Mouse (Mus musculus): Measurements from ENCODE around the gene Cdc42ep1. TPM values are rescaled to one million over a fixed set of nuclear protein-coding genes. Genes with fewer than 3 reads are reported as not detected.

Gene Cdc42ep1
- polyA plus RNA-seq, 1 experiment from 2014 or later: 8.4 TPM

DNA sequence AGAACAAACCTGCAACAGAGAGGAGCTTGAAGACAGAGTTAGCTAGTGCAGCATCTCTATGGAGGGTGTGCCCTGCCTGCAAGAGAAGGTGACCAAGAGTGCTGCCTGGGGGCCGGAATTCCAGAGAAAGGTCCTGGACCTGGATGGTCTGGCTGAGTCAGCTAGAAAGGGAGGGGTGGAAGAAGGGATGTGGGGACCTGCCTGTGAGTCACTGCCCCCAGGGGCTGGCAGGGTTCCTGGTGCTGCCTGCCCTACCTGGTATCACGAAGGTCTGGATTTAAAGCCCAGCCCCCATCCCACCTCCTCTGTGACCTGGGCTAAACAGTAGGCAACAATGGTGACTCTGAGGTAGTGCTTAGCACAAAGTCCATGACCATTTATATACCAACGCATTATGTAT is 35.3 kb upstream of the Cdc42ep1 start:
- Histone ChIP-seq H3K4me1 (peaks cover 24% of the 10 kb centered on the region), H3K9me3 (no peaks in the 10 kb centered on the region), H3K9ac (no peak overlapping the region), H3K36me3 (replicated peaks) (no peaks in the 10 kb centered on the region), H3K27me3 (peaks cover 35% of the 10 kb centered on the region), H3K4me2 (no peak overlapping the region), H3K27ac (no peak overlapping the region), H3K4me3 (replicated peaks) (no peak overlapping the region)
- no peak for ATAC-seq (ENCODE audit: low FRiP score)
- WGBS: 75% methylated on average over 3 of the region's 3 CpGs

DNA sequence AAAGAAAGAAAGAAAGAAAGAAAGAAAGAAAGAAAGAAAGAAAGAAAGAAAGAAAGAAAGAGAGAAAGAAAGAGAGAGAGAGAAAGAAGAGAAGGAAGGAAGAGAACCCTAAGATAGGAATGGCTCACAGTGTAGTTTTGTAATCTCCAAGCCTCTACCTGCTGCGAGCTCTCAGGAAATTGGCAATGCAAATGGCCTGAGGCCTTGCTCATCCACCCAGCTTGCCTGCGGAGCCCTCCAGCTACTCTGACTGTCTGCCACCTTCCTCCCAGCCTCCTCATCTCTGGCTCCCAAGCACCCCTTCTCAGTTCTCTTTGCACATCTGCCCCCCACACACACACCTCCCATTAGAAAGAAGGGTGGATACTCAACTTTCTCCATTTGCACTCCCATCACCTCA is 33.4 kb upstream of the Cdc42ep1 start:
- Histone ChIP-seq H3K4me2 (no peak overlapping the region), H3K9ac (no peak overlapping the region), H3K36me3 (replicated peaks) (no peaks in the 10 kb centered on the region), H3K27ac (no peak overlapping the region), H3K9me3 (no peaks in the 10 kb centered on the region), H3K27me3 (peaks cover 18% of the 10 kb centered on the region), H3K4me1 (peaks cover 5% of the 10 kb centered on the region; the same call in 1 of the 2 replicates), H3K4me3 (replicated peaks) (no peak overlapping the region)
- ATAC-seq (ENCODE audit: low FRiP score): no peak
- WGBS: 83% methylated on average over 2 of the region's 2 CpGs

DNA sequence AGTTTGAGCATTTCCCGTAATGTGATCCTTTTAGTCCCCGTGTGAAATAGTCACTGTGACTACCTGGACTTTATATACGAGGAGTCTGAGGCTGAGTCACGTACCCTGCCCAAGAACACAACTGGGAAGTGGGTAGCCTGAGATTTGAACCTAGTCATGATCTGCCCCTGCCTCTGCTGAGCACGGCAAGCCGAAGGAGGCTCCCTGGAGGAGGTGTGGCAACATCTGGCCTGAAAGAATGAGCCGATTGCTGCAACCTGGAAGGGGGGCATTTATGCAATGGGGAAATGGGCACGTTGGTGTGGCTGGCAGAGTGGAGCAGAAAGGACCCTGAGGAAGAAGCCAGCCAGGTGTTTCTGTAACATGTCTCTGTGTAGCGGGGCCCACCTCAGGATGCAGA is 32.7 kb upstream of the Cdc42ep1 start:
- Histone ChIP-seq H3K36me3 (replicated peaks) (no peaks in the 10 kb centered on the region), H3K27me3 (peaks cover 12% of the 10 kb centered on the region), H3K9ac (no peak overlapping the region), H3K27ac (no peak overlapping the region), H3K4me3 (replicated peaks) (no peak overlapping the region), H3K4me2 (no peak overlapping the region), H3K9me3 (no peaks in the 10 kb centered on the region), H3K4me1 (no peaks in the 10 kb centered on the region)
- no peak for ATAC-seq (ENCODE audit: low FRiP score)
- 78% methylated on average over 9 of the region's 9 CpGs for WGBS

DNA sequence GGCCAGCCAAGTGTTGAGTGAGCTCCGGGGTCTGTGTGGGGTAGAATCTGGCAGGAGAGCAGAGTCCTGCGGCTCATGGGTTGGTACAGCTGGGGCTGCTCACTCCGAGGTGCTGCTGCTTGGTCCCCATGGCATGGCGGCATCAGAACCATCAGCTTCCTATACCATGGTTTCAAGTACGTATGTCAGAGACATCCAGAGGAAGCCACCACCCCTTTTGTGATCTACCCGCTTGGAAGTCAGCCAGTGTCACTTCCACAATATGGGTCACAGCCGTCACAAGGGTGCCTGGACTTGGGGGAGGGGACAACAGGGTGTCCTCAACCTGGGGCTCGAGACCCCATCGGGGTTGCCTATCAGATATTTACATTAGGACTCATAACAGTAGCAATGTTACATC is 32.3 kb upstream of the Cdc42ep1 start:
- H3K9me3 ChIP-seq: no peaks in the 10 kb centered on the region
- WGBS: 88% methylated on average over 9 of the region's 9 CpGs
- no peak overlapping the region for H3K27ac ChIP-seq
- H3K36me3 ChIP-seq (replicated peaks): no peaks in the 10 kb centered on the region
- peaks cover 8% of the 10 kb centered on the region for H3K27me3 ChIP-seq
- H3K4me3 ChIP-seq (replicated peaks): no peak overlapping the region
- no peak for ATAC-seq (ENCODE audit: low FRiP score)
- H3K9ac ChIP-seq: no peak overlapping the region
- no peak overlapping the region for H3K4me2 ChIP-seq
- no peaks in the 10 kb centered on the region for H3K4me1 ChIP-seq

DNA sequence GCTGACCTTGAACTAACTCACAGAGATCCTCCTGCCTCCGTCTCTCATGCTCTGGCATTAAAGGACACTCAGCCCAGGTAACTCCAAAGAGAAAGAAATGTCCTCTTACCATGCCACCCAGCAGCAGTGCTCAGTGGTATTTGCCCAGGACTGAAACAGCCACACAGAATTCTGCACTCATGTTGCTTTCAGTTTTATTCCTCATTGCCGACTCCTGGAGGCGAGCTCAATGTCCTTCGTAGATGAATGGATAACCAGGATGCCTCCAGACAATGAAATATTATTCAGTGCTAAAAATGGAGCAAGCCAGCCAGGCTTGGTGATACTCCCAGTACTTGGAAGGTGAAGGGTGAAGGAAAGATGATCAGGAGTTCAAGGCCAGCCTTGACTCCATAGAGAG is 28.8 kb upstream of the Cdc42ep1 start:
- Histone ChIP-seq H3K36me3 (replicated peaks) (no peaks in the 10 kb centered on the region), H3K9ac (no peak overlapping the region), H3K9me3 (no peaks in the 10 kb centered on the region), H3K27ac (no peak overlapping the region), H3K4me2 (no peak overlapping the region), H3K4me1 (no peaks in the 10 kb centered on the region), H3K4me3 (replicated peaks) (no peak overlapping the region), H3K27me3 (0 out of 2 replicates have a peak, but pooled peaks cover 3% of the 10 kb centered on the region)
- WGBS: 91% methylated on average over 4 of the region's 4 CpGs
- no peak for ATAC-seq (ENCODE audit: low FRiP score)

DNA sequence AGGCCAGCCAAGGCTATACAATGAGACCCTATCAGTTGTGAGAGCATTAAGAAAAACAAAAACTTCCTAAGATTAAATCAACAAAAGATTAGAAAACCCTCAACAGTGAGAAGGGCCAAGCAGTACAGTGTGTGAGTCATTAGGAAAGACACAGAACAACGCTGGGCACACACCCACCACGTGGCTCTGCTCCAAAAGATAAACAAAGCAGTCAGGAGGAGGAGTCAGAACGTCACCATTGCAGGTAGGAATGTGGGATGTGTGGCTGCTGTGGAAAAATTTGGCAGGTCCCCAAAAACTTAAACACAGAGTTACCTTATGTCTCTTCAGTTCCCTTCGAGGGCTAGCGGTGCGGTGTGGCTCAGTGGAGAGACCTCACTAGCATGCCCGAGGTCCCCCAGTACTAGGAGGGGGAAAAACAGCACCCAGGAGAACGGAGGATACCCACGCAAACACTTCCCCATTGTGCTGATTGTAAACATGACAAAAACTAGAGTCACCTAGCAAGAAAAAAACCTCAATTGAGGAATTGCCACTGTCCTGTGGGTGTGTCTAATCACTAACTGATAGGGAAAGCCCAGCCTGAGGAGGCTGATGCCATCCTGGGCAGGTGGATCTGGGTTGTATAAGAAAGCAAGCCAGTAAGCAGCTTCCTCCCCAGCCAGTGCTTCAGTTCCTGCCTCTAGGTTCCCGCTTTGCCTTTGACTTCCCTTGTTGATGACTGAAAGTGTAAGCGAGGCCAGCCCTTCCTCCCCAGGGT is 26.9 kb upstream of the Cdc42ep1 start:
- Histone ChIP-seq H3K27ac (no peak overlapping the region), H3K4me2 (no peak overlapping the region), H3K9ac (no peak overlapping the region), H3K27me3 (0 out of 2 replicates have a peak, but pooled peaks cover 3% of the 10 kb centered on the region), H3K9me3 (no peaks in the 10 kb centered on the region), H3K36me3 (replicated peaks) (no peaks in the 10 kb centered on the region), H3K4me1 (no peaks in the 10 kb centered on the region), H3K4me3 (replicated peaks) (no peak overlapping the region)
- WGBS: 65% methylated on average over 11 of the region's 11 CpGs
- ATAC-seq (ENCODE audit: low FRiP score): no peak

DNA sequence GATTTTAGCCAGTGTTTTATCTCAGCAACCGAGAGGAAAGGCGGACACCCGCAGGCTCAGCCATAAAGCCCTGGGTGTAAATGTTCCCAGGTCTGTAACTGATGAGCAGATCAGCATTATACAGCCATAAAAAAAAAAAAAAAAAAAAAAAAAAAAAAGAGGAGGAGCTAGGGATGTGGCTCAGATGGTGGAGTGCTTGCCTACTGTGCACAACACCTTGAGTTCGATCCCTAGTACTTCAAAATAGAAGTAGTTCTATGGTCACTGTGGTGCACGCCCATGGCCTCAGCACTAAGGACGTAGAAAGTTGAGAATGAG is 26.4 kb upstream of the Cdc42ep1 start:
- no peak for ATAC-seq (ENCODE audit: low FRiP score)
- 82% methylated on average over 6 of the region's 6 CpGs for whole genome bisulfite sequencing
- Histone ChIP-seq H3K27ac (no peak overlapping the region), H3K4me3 (replicated peaks) (no peak overlapping the region), H3K4me1 (no peaks in the 10 kb centered on the region), H3K4me2 (no peak overlapping the region), H3K36me3 (replicated peaks) (no peaks in the 10 kb centered on the region), H3K9me3 (no peaks in the 10 kb centered on the region), H3K27me3 (0 out of 2 replicates have a peak, but pooled peaks cover 3% of the 10 kb centered on the region), H3K9ac (no peak overlapping the region)

DNA sequence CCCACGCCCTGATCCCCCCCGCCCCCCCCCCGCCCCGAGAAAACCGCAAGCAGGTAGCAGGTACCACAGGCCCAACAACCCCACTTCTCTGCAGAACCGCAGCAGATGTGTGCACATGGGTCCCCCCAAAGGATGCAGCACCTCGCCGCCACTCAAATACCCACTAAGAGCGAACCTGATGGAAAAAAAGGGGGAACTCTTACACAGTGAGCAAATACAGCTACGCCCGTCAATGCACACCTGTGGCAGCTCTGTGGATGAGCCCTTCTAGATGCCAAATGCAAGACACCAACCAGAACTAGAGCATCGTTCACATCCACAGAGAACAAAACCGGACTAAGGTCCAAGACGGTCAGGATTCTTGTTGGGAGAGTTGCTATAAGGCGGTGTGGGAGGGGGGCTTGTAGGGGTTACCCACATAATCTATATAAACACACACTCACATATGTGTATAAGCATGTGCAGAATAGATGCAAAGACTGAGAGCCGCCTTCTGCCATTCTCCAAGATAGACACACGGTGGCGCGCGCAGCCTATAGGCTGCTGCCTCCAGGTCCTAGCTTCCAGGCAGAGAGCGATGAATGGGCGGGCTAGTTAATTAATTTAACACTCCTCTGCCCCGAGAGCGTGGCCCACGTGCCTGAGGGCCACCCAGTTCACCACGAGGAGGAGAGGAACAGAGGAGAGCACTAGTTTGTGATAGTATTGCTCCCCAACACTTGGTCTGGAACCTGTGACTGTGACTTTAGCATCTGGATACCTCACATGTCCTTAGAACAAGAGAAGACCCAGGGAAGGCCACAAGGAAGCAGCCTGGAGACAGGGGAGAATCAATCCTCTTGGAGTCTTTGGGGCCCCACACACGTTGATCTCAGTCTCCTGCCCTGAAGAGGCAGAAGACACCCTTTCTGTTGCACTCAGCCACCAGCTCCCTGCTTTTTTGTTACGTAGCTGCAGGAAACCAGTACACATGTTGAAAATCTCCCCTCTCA is 15.9 kb upstream of the Cdc42ep1 start:
- H3K9ac ChIP-seq: no peak overlapping the region
- peaks cover 45% of the 10 kb centered on the region for H3K27me3 ChIP-seq
- peak; percentile 71 for ATAC-seq (ENCODE audit: low FRiP score)
- no peak overlapping the region for H3K27ac ChIP-seq
- WGBS: 24% methylated on average over 28 of the region's 28 CpGs
- no peaks in the 10 kb centered on the region for H3K9me3 ChIP-seq
- no peak overlapping the region for H3K4me3 ChIP-seq (replicated peaks)
- no peaks in the 10 kb centered on the region for H3K36me3 ChIP-seq (replicated peaks)
- peaks cover 9% of the 10 kb centered on the region for H3K4me1 ChIP-seq
- H3K4me2 ChIP-seq: no peak overlapping the region

DNA sequence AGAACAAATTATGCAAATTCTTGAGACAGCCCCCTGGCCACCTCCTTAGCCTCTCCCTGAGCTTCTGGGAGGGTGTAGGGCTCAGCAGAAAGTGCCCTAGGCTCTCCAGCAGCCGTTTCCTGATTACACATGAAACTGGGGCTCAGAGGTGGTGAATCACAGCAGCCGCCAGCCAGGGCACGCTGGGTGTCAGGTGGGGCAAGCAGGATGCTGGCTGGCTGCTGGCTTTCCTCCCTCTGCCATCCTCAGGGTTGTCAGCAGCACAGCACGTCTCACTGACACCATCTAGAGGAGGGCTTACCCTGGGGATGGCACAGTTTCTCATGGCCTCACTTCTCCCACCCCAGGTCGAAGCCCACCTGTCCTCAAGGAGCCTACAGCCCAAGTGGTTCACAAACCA is 14.1 kb upstream of the Cdc42ep1 start:
- Histone ChIP-seq H3K27me3 (peaks cover 56% of the 10 kb centered on the region), H3K4me3 (replicated peaks) (no peak overlapping the region), H3K9ac (no peak overlapping the region; the same call in 1 of the 2 replicates), H3K27ac (no peak overlapping the region), H3K4me1 (peaks cover 22% of the 10 kb centered on the region), H3K36me3 (replicated peaks) (no peaks in the 10 kb centered on the region), H3K4me2 (no peak overlapping the region), H3K9me3 (no peaks in the 10 kb centered on the region)
- no peak for ATAC-seq (ENCODE audit: low FRiP score)
- 28% methylated on average over 5 of the region's 5 CpGs for WGBS

DNA sequence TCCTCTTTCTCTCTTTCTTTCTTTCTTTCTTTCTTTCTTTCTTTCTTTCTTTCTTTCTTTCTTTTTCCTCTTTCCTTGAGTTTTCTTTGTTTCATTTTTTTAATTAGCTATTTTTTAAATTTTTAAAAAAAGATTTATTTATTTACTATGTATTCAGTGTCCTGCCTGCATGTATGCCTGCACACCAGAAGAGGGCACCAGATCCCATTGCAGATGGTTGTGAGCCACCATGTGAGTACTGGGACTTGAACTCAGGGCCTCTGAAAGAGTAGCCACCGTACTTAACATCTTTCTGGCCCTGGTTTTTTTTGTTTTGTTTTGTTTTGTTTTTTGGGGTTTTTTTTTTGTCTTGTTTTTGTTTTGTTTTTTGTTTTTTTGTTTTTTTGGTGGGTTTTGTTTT is 12.8 kb upstream of the Cdc42ep1 start:
- H3K36me3 ChIP-seq (replicated peaks): no peaks in the 10 kb centered on the region

DNA sequence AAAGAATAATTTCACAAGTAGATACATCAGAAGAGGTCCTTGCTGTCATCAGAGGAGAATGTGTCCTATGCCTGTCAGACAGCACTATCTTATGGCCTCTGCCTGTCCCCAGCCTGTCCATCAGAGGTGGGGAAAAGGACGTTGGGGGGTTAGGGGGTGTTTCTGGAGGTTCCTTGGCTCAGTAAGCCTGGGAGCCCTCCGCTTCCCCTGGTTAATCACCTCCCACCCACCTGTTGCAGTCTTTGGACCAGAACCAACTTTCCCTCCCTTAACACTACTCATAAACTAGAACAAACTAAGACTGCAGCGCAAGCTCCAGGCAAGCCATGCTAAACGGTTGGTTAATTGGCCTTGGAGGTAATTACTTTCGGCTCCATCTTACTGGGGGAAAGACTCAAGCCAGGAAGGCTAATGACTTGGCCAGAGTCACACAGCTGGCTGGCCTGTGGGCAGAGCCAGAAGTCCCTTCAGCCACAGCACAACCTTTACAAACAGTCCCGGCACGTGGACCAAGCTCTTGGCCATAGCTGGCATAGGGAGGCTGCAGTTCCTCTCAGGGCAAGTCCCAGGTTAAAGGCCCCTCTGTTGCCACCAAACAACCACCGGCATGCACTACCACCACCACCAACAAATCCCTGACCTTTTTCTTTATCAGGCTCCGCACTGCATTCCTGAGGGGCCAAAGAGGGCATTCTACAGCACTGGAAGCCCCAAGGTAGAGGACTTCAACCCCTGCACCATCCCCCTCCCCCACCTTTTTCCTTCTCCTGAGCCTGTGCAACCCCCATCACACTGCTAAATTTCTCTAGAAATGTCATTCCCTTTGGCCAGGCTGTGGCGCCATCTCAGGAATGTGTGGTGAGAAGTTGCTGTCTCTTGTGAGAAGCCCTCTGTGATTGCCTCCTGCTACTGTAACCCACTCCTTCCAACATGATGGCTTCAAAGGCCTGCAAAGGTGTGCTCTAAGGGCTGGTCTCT is 11.4 kb upstream of the Cdc42ep1 start:
- peaks cover 45% of the 10 kb centered on the region for H3K27me3 ChIP-seq
- H3K4me3 ChIP-seq (replicated peaks): no peak overlapping the region
- H3K36me3 ChIP-seq (replicated peaks): no peaks in the 10 kb centered on the region
- peaks cover 41% of the 10 kb centered on the region for H3K4me1 ChIP-seq
- no peak overlapping the region for H3K4me2 ChIP-seq
- no peak overlapping the region for H3K9ac ChIP-seq
- H3K9me3 ChIP-seq: no peaks in the 10 kb centered on the region
- no peak for ATAC-seq (ENCODE audit: low FRiP score)
- WGBS: 68% methylated on average over 10 of the region's 10 CpGs
- no peak overlapping the region for H3K27ac ChIP-seq

More for the DNA sequence above, 12.8 kb upstream of the Cdc42ep1 start:
- no peaks in the 10 kb centered on the region for H3K9me3 ChIP-seq
- peaks cover 27% of the 10 kb centered on the region for H3K4me1 ChIP-seq
- no peak for ATAC-seq (ENCODE audit: low FRiP score)
- no peak overlapping the region for H3K4me3 ChIP-seq (replicated peaks)
- H3K9ac ChIP-seq: no peak overlapping the region
- WGBS: 90% methylated on average over 1 of the region's 1 CpGs
- no peak overlapping the region for H3K27ac ChIP-seq
- no peak overlapping the region for H3K4me2 ChIP-seq
- peaks cover 56% of the 10 kb centered on the region for H3K27me3 ChIP-seq
